Mouse (Mus musculus): ENCODE measurements around the gene Id3.

- TF ChIP-seq POLR2A (IDR thresholded peaks at IDR 0.05; ENCODE audit: borderline replicate concordance, extremely low read depth, low read depth, low read length) = no peak
- no peak for TF ChIP-seq CTCF (IDR thresholded peaks at IDR 0.05; ENCODE audit: insufficient read depth, low read length)
Observed at GRCm38 (mm10) chr4:136096446-136097113, 46.7 kb upstream of the Id3 start.

Measured in lung, adult 2 months (tissue).